Mouse (Mus musculus) spleen, adult 2 months (tissue): ENCODE results near the gene Zmynd15. TPM values are rescaled to one million over a fixed set of nuclear protein-coding genes. Genes with fewer than 3 reads are reported as not detected.
A peak's percentile ranks its signal among the peaks of the same experiment; 100 is the strongest.

ENCODE experiments used
- DNase-seq, 2 experiments: peaks; one replicate each; pipeline versions ENCODE4 v3.0.0 to v3.0.0-alpha.2; 2012 to 2021; ENCODE audit warnings: low spot score in 2 of 2, low read depth in 1 of 2
- H3K27ac ChIP-seq: fragments of 200-500 bp; 2 replicates; pipeline ENCODE4 v1.5.1; 2012; ENCODE audit warnings: low read length, inconsistent platforms; ENCODE audit not compliant: insufficient read depth
- H3K27me3 ChIP-seq: fragments of 200-500 bp; 2 replicates; pipeline ENCODE4 v1.6.1; 2012; ENCODE audit warnings: mild to moderate bottlenecking, moderate library complexity, low read length, inconsistent platforms; ENCODE audit not compliant: control insufficient read depth, insufficient read depth
- H3K36me3 ChIP-seq: fragments of 200-500 bp; 2 replicates; pipeline ENCODE4 v1.6.1; 2012; ENCODE audit warnings: mild to moderate bottlenecking, low read length, inconsistent platforms; ENCODE audit not compliant: control insufficient read depth, insufficient read depth
- H3K4me1 ChIP-seq: fragments of 200-500 bp; 2 replicates; pipeline ENCODE4 v1.6.1; 2011; ENCODE audit warnings: inconsistent platforms; ENCODE audit not compliant: control insufficient read depth, insufficient read depth, insufficient read length
- H3K4me3 ChIP-seq: fragments of 200-500 bp; 2 replicates; pipeline ENCODE4 v1.5.1; 2011; ENCODE audit warnings: mild to moderate bottlenecking, inconsistent platforms; ENCODE audit not compliant: insufficient read depth, insufficient read length; ENCODE audit errors: extremely low read depth
- CTCF ChIP-seq: fragments of 200-500 bp; IDR thresholded peaks from 2 replicates; pipeline ENCODE4 v1.5.1; 2011; ENCODE audit warnings: mild to moderate bottlenecking, inconsistent platforms; ENCODE audit not compliant: insufficient read depth, insufficient read length, insufficient replicate concordance; ENCODE audit errors: extremely low read depth
- POLR2A ChIP-seq: fragments of 200-500 bp; IDR thresholded peaks from 2 replicates; pipeline ENCODE4 v1.6.1; 2011; ENCODE audit warnings: low read depth, low read length, inconsistent platforms
- WGBS: fragments of 180-500 bp; shearing (Covaris S2); methylation state at CpG from one replicate; pipeline ENCODE4 v1.1.7; 2018; 5-methylcytosine and 5-hydroxymethylcytosine counted together
- polyA plus RNA-seq: library from polyadenylated mRNA; depleted of rRNA; stranded (reverse); fragments of >200 nt; gene quantifications from 2 replicates; pipeline ENCODE4 v1.2.3, GENCODE M21; 2012

The Zmynd15 gene
- polyA plus RNA-seq, 1 experiment: 10.5 TPM

DNA sequence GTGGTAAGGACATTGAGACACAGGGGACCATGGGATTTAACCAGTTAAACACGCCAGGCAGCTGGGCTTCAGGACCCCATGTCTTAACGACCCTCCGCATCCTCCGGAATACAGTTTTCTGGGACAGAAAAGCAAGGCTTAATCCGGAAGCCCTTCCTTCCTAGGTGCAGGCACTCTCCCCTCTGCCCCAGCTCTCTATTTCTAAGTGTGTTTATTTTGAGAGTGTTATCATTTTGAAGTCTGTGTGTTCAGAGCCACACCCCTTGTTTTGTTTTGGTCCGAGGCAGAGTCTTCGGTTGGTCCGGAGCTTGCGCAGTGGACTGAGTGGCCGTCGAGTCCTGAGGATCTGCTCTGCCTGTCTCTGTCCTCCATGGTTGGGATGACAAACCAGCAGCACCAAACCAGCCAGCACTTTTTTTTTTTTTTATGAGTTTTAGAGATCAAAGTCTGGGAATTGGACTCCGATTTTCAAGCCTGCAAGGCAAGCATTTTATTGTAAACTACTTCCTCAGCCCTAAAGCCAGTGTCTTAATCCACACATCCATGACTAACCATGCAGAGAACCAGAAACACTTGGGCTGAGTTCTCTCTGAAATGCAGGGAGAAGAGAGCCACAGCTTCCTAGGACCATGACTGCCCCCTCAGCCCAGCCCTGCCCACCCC is 15.8 kb downstream of the Zmynd15 start:
- Histone ChIP-seq H3K27ac (no peak overlapping the region), H3K27me3 (no peaks in the 10 kb centered on the region; the same call in none of the 2 replicates), H3K4me1 (no peaks in the 10 kb centered on the region), H3K36me3 (no peaks in the 10 kb centered on the region), H3K4me3 (no peak overlapping the region)
- no peak for TF ChIP-seq POLR2A
- no peak for TF ChIP-seq CTCF
- no peak for DNase-seq
- WGBS: 85% methylated on average over 12 of the region's 12 CpGs

DNA sequence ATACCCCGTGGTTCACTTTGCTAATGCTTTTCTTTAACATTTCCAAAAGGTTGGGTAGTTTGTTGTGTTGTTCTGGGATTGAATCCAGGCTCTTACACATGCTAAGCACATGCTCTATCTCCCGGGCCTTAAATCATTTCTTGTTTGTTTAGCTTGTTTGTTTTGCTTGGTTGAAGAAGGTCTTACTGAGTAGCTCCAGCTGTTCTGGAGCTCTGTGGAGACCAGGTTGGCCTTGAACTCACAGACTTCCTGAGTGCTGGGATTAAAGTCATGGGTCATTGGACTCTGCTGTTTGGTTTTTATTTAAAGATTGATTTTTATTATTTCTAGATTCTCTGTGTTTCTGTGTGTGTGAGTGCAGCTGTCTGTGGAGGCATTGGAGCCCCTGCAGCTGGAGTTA is 26.3 kb downstream of the Zmynd15 start:
- 78% methylated on average over 2 of the region's 2 CpGs for WGBS
- H3K4me3 ChIP-seq: no peak overlapping the region
- H3K36me3 ChIP-seq: no peaks in the 10 kb centered on the region
- TF ChIP-seq CTCF (no peak), POLR2A (no peak)
- H3K27ac ChIP-seq: no peak overlapping the region
- H3K27me3 ChIP-seq: no peaks in the 10 kb centered on the region
- DNase-seq: no peak
- H3K4me1 ChIP-seq: no peaks in the 10 kb centered on the region

DNA sequence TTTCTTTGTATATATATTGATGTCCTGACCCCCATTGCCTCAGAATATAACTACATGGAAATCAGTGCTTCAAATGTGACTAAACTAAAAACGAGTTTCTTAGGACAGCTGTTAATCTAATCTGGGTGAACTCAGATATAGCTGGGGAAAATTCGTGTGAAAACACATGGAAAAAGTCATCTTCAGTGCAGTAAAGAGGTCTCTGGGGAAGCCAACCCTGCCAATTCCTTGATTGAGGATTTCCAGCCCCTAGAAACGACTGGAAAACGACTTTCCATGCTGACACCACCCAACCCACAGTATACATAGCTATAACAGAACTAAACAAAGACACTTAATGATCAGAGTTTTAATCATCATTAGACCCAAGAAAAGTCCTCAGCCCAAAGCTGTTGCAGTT is 28.6 kb downstream of the Zmynd15 start:
- WGBS: 72% methylated on average over 4 of the region's 4 CpGs
- Histone ChIP-seq H3K27me3 (no peaks in the 10 kb centered on the region), H3K27ac (no peak overlapping the region), H3K4me3 (no peak overlapping the region), H3K4me1 (no peaks in the 10 kb centered on the region), H3K36me3 (no peaks in the 10 kb centered on the region)
- TF ChIP-seq POLR2A (no peak), CTCF (no peak)
- DNase-seq: no peak

DNA sequence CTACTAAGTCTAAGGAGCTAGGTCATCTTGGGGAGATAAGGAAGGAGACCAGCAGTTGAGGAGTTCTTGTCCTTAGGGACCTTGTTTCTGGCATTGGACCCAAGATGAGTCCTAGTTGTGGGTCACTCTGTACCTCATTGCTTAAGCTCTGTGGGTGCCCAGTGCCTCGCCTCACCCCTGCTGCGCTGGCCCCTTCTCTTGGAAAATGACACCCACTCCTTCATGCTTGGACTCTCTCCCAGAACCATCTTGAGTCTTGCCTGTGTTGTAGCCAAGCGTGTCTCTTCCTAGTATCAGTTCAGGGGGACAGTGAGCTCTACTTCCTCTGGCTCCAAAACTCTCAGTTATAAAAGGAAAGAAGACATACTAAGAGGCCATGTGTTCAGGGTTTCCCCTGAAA is 29.9 kb downstream of the Zmynd15 start:
- H3K27me3 ChIP-seq: no peaks in the 10 kb centered on the region
- DNase-seq: no peak
- H3K36me3 ChIP-seq: no peaks in the 10 kb centered on the region
- no peak overlapping the region for H3K4me3 ChIP-seq
- TF ChIP-seq POLR2A (no peak), CTCF (no peak)
- H3K4me1 ChIP-seq: no peaks in the 10 kb centered on the region
- 68% methylated on average over 3 of the region's 3 CpGs for WGBS
- H3K27ac ChIP-seq: peak overlapping the region; percentile 68

DNA sequence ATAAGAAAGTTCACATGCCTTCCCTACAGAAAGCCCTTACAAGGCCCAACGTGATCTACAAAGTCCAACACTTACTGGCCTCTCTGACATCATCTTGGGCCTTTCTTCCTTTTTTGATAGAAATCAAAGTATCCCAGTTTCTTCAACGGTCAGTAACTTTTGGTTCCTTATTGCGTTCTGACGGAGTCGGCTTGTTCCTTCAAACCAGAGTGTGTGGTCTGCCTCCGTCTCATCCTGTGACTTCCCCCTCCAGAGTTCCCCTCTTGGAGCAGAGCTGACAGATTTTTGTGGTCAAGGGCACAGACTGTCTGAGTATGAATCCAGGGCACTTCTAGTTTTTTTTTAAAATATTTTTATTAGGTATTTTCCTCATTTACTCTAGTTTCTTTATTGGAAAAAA is 30.5 kb downstream of the Zmynd15 start:
- 11% methylated on average over 6 of the region's 6 CpGs for WGBS
- TF ChIP-seq POLR2A: no peak
- no peak for TF ChIP-seq CTCF
- Histone ChIP-seq H3K27ac (peak overlapping the region; percentile 68; the same call in 1 of the 2 replicates), H3K36me3 (no peaks in the 10 kb centered on the region), H3K4me1 (no peaks in the 10 kb centered on the region), H3K4me3 (no peak overlapping the region), H3K27me3 (no peaks in the 10 kb centered on the region)
- DNase-seq: no peak

DNA sequence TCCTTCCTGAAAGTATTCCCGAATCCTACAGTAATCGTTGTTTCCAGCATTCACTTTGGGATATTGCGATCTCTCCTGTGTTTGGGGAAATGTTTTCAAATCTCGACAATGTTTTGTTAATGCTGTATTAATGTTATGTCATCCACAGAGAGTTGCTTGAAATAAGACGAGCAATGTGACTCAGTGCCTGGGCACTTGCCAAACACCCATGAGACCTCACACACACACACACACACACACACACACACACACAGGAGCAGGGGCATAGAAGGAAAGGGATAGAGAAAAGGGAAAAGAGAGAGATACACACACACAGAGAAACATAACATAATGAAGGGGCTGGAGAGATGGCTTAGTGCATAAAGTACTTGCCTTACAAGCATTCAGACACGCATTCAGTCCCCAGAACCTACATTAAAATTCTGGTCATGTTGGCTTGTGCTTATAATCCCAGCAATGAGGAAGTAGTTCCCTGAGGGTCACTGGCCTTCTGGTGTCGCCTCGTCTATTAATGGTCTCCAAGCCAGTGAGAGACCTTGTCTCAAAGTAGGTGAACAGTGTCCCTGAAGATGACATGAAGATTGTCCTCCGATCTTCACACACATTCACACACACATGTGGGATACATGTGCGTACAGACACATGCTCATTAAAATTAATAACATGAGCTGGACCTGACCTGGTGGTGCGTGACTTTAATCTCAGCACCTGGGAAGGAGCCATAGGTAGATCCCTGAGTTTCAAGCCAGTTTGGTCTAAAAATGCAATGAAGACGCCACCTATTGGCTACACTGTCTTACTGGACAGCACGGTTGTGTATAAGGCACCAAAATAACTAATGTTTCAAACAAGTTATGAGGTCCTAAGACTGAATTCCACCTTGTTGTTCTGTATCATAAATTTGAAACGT is 40.6 kb downstream of the Zmynd15 start:
- no peak overlapping the region for H3K27ac ChIP-seq
- no peak overlapping the region for H3K4me3 ChIP-seq
- no peak for DNase-seq
- H3K27me3 ChIP-seq: no peaks in the 10 kb centered on the region
- TF ChIP-seq CTCF (no peak), POLR2A (no peak)
- no peaks in the 10 kb centered on the region for H3K4me1 ChIP-seq
- no peaks in the 10 kb centered on the region for H3K36me3 ChIP-seq
- WGBS: 69% methylated on average over 14 of the region's 14 CpGs

DNA sequence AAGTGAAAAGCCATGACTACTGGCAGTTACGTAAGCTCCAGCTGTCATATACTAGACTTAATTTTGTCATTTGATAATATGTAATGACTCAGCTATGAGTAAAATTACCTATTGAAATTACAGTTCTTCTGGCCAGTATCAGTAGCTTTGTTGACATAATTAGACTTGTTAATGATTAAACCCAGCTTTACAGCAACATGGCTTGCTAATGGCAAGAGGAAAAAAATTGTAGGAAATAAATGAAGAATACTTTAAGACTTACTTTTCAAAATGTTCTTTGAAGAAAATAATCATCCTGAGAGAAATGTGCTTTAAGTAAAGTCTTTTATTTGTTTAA is 41.2 kb downstream of the Zmynd15 start:
- 95% methylated on average over 1 of the region's 1 CpGs for WGBS
- no peaks in the 10 kb centered on the region for H3K36me3 ChIP-seq
- no peak overlapping the region for H3K27ac ChIP-seq
- H3K27me3 ChIP-seq: no peaks in the 10 kb centered on the region
- no peak for TF ChIP-seq CTCF
- TF ChIP-seq POLR2A: no peak
- no peaks in the 10 kb centered on the region for H3K4me1 ChIP-seq
- DNase-seq: no peak
- no peak overlapping the region for H3K4me3 ChIP-seq
